Mouse (Mus musculus) ES-Bruce4 (cell line): Measurements from ENCODE around the gene Zfp523.

Experiments used
- CTCF ChIP-seq: IDR thresholded peaks from one replicate; pipeline ENCODE4 v1.8.1; 2011; ENCODE audit warnings: low read depth, low read length
- EP300 ChIP-seq: IDR thresholded peaks from 2 replicates; pipeline ENCODE4 v1.6.1; 2011; ENCODE audit warnings: low read depth, low read length; ENCODE audit not compliant: insufficient read depth
- POLR2A ChIP-seq: IDR thresholded peaks from one replicate; pipeline ENCODE4 v1.8.1; 2011; ENCODE audit warnings: low read length; ENCODE audit not compliant: insufficient read depth

GRCm38 (mm10) chr17:28180331-28180730 lies 3.4 kb downstream of the Zfp523 start:
- TF ChIP-seq EP300 (no peak), POLR2A (no peak), CTCF (no peak)
